In the genomic region with DNA sequence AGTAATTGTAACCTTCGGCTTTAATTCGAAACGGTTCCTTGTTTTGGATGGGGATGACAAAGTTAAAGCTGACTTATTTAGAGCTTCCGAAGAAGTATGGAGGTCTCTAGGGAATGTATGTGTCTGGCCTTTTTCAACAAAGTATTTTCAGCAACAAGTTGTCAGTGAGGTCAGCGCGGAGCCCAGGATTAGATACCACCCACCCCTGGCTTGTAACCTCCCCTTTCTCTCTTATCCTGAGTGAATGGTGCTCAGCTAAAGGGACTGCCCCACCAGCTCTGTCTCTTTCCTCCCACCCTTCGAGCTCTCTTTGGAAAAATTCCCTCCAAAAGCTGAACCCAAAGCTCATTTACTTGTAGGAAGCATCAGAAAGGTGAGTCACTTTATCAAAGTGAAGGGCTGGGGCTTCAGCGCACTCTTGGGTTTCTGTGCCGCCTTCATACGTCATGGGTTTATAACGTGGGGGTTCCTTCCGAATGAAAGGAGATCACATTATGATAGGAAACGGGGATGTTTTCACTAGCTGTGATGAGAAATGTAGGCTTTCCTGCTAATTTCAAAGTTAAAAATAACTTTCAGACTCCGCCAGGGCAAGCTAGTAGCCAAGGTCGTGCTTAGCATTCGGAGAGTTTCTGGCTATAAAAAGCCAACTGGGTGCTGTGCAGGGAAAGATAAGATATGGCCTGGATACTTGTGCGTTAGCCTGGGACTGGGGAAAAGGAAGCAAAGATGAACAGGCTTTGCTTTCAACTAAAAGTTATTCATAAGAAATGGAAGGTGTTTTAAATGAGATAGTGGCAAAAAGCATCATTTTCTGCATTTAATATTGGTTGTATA, we compare ENCODE assay signal across 13 mouse cellular contexts. TPM values are rescaled to one million over a fixed set of nuclear protein-coding genes. Genes with fewer than 3 reads are reported as not detected.
DNase-seq lines count a peak whose midpoint lies in the region; ATAC-seq and TF ChIP-seq lines count a peak whose summit lies in the region.
"Had no signal": no experiment of that assay in that cellular context is flagged by ENCODE, and none has a peak within 500 bp of the region (broad histone marks: within the 10 kb centered on the region; RNA-seq: fewer than 3 reads in every experiment).

No protein-coding gene starts in this region.

- no peaks in the 10 kb centered on the region for H3K9me3 ChIP-seq in intestine, embryonic 15.5 days
- H3K9me3 ChIP-seq: limb, embryonic 10.5 days; megakaryocyte, embryonic 14.5 days had no signal

- TF ChIP-seq CTCF in gastrocnemius, adult 2 months (IDR thresholded peaks at IDR 0.05): no peak
- TF ChIP-seq CTCF in layer of hippocampus, adult 2 months (conservative IDR thresholded peaks at IDR 0.05): no peak

- intact Hi-C loops in gastrocnemius, adult 2 months (cut with DNase I): no loop called here
- intact Hi-C loops in gastrocnemius, postnatal 14 days (cut with DNase I; ENCODE audit: low total_unique reads): no loop called here
- intact Hi-C loops in left cerebral cortex, postnatal 14 days (cut with DNase I): no loop called here

- H3K36me3 ChIP-seq in intestine, embryonic 15.5 days: no peaks in the 10 kb centered on the region
- H3K36me3 ChIP-seq: limb, embryonic 10.5 days had no signal

- 32% methylated on average over 17 of the region's 17 CpGs for WGBS in intestine, embryonic 15.5 days

- H3K4me3 ChIP-seq in gastrocnemius, adult 2 months: peak overlapping the region; percentile 68
- peak overlapping the region; percentile 3; the same call in 1 of the 2 replicates for H3K4me3 ChIP-seq in intestine, embryonic 15.5 days (replicated peaks)
- no peak overlapping the region for H3K4me3 ChIP-seq in layer of hippocampus, adult 2 months
- H3K4me3 ChIP-seq: limb, embryonic 10.5 days; megakaryocyte, embryonic 14.5 days had no signal

- peak; percentile 70 for ATAC-seq in intestine, embryonic 15.5 days
- ATAC-seq: CD4-positive, CD25-positive, alpha-beta regulatory T cell, adult 4 months had no signal

- H3K4me2 ChIP-seq in intestine, embryonic 15.5 days (replicated peaks): peak overlapping the region; percentile 42

- H3K27me3 ChIP-seq in intestine, embryonic 15.5 days (replicated peaks): no peaks in the 10 kb centered on the region
- H3K27me3 ChIP-seq: megakaryocyte, embryonic 14.5 days had no signal

- no peaks in the 10 kb centered on the region for H3K4me1 ChIP-seq in intestine, embryonic 15.5 days (replicated peaks)
- H3K4me1 ChIP-seq: limb, embryonic 10.5 days had no signal

- H3K27ac ChIP-seq in gastrocnemius, adult 2 months: peak overlapping the region; percentile 81
- 0 out of 2 replicates have a peak overlapping the region, but pooled peaks have one; percentile 4 for H3K27ac ChIP-seq in intestine, embryonic 15.5 days
- H3K27ac ChIP-seq in layer of hippocampus, adult 2 months: no peak overlapping the region
- H3K27ac ChIP-seq: limb, embryonic 10.5 days had no signal

- DNase-seq in gastrocnemius, adult 2 months: no peak
- DNase-seq in gastrocnemius, postnatal 14 days: no peak
- peak; percentile 37 for DNase-seq in ovary, adult 18-20 months (ENCODE audit: low spot score)
- DNase-seq in ovary, postnatal 36 days (ENCODE audit: low spot score): no peak
- DNase-seq in testis, postnatal 14 days (ENCODE audit: low spot score): peak; percentile 40
- DNase-seq in left cerebral cortex, postnatal 14 days (ENCODE audit: low spot score in 2 of 2): no peak
- DNase-seq in layer of hippocampus, adult 2 months (ENCODE audit: low spot score in 2 of 2): no peak
- DNase-seq: right cerebral cortex, postnatal 14 days had no signal

- H3K9ac ChIP-seq in intestine, embryonic 15.5 days: no peak overlapping the region

RNA-seq across cellular contexts. Expression of a gene that starts 27.6 kb away (rescaled TPM):
- 10 to 100 TPM; 11.8 to 22.7 TPM for total RNA-seq in gastrocnemius, adult 2 months (2021)
- 10 to 100 TPM; 19.1 to 20.2 TPM for total RNA-seq in gastrocnemius, postnatal 14 days (2021)
- polyA plus RNA-seq in intestine, embryonic 15.5 days (2015; fragmentation: Nextera tagmentation; extraction: Ambion mirVana): 0.98 and 1.3 TPM in 2 replicates
- total RNA-seq in left cerebral cortex, postnatal 14 days (2021): 1 to 10 TPM; 1.0 to 2.0 TPM
- 1 to 10 TPM; 1.8 to 2.0 TPM for total RNA-seq in layer of hippocampus, adult 2 months (2021)
- polyA plus RNA-seq: limb, embryonic 10.5 days had no signal

RNA-seq across cellular contexts. Expression of a gene that starts 35.9 kb away (rescaled TPM):
- not detected for total RNA-seq in gastrocnemius, adult 2 months (2021)
- not detected for total RNA-seq in gastrocnemius, postnatal 14 days (2021)
- polyA plus RNA-seq in intestine, embryonic 15.5 days (2015; fragmentation: Nextera tagmentation; extraction: Ambion mirVana): not detected in 2 replicates
- total RNA-seq in left cerebral cortex, postnatal 14 days (2021): not detected
- total RNA-seq in layer of hippocampus, adult 2 months (2021): not detected
- polyA plus RNA-seq: CD4-positive, CD25-positive, alpha-beta regulatory T cell, adult 4 months; embryonic facial prominence, embryonic 11.5 days; limb, embryonic 10.5 days had no signal

Comparison
In these comparisons a context has a peak if more than half of its experiments do, and no peak if none do; other contexts are left out.
1. DNase-seq: peak in ovary, adult 18-20 months (single experiment) and testis, postnatal 14 days (single experiment); none in gastrocnemius, adult 2 months (single experiment), gastrocnemius, postnatal 14 days (single experiment), ovary, postnatal 36 days (single experiment), left cerebral cortex, postnatal 14 days (0 of 2) and layer of hippocampus, adult 2 months (0 of 2).
2. RNA of a gene that starts 27.6 kb away (total RNA-seq): 11.8 to 22.7 TPM in gastrocnemius, adult 2 months and 19.1 to 20.2 TPM in gastrocnemius, postnatal 14 days; 1.8 to 2.0 TPM in layer of hippocampus, adult 2 months and 1.0 to 2.0 TPM in left cerebral cortex, postnatal 14 days; every median in the first group is over 4 times any median in the second.